Mouse (Mus musculus) hindbrain, postnatal 0 days (tissue): Measurements from ENCODE around the gene Spryd4. TPM values are rescaled to one million over a fixed set of nuclear protein-coding genes. Genes with fewer than 3 reads are reported as not detected.

Source experiments
- ATAC-seq: fragments of 200-750 bp; cut with Nextera tagmentation; 2 replicates; pipeline ENCODE4 v1.8.0; 2017; ENCODE audit warnings: mild to moderate bottlenecking, moderate TSS enrichment, moderate library complexity
- DNase-seq: peaks from one replicate; pipeline ENCODE4 v3.0.0-alpha.2; 2015; ENCODE audit warnings: low spot score
- H3K27ac ChIP-seq: fragments of 300-500 bp; sonication (generic); 2 replicates; pipeline ENCODE4 v1.5.1; 2014; ENCODE audit warnings: mild to moderate bottlenecking
- H3K27me3 ChIP-seq: fragments of 300-500 bp; sonication (generic); 2 replicates; pipeline ENCODE4 v1.6.1; 2014; ENCODE audit warnings: low read length, mixed read lengths; ENCODE audit not compliant: insufficient read depth
- H3K36me3 ChIP-seq: fragments of 300-500 bp; sonication (generic); 2 replicates; pipeline ENCODE4 v1.6.1; 2014; ENCODE audit warnings: low read length, mixed read lengths; ENCODE audit not compliant: insufficient read depth
- H3K4me1 ChIP-seq: fragments of 300-500 bp; sonication (generic); 2 replicates; pipeline ENCODE4 v1.6.1; 2014; ENCODE audit warnings: antibody characterized with exemption, low read length, mixed read lengths; ENCODE audit not compliant: insufficient read depth
- H3K4me2 ChIP-seq: fragments of 300-500 bp; sonication (generic); 2 replicates; pipeline ENCODE4 v1.6.1; 2014; ENCODE audit warnings: low read depth, mild to moderate bottlenecking, low read length, moderate library complexity, mixed read lengths
- H3K4me3 ChIP-seq: fragments of 300-500 bp; sonication (generic); 2 replicates; pipeline ENCODE4 v1.5.1; 2014; ENCODE audit warnings: low read length
- H3K9ac ChIP-seq: fragments of 300-500 bp; sonication (generic); replicated peaks from 2 replicates; pipeline ENCODE4 v1.6.1; 2014; ENCODE audit warnings: mild to moderate bottlenecking, low read length, moderate library complexity, mixed read lengths
- H3K9me3 ChIP-seq: fragments of 300-500 bp; sonication (generic); 2 replicates; pipeline ENCODE4 v1.6.1; 2016; ENCODE audit warnings: low read length, mixed read lengths
- CTCF ChIP-seq: IDR thresholded peaks from 2 replicates; pipeline ENCODE4 v1.5.1; 2016; ENCODE audit warnings: antibody characterized with exemption, control low read depth, low read depth
- WGBS: fragments of 180-500 bp; shearing (Covaris S2); extraction: QIAGEN DNeasy Blood & Tissue Kit; methylation state at CpG from one replicate; pipeline ENCODE4 v1.1.7; 2014; 5-methylcytosine and 5-hydroxymethylcytosine counted together
- polyA plus RNA-seq: library from polyadenylated mRNA; unstranded; fragments of >200 nt; fragmentation: Nextera tagmentation; extraction: Ambion mirVana; gene quantifications from 2 replicates; pipeline ENCODE4 v1.2.1, GENCODE M21; 2015
- total RNA-seq: library from RNA; depleted of rRNA; stranded (reverse); fragments of >200 nt; gene quantifications from 2 replicates; pipeline ENCODE4 v1.2.3, GENCODE M21; 2014

Gene Spryd4
- total and polyA plus RNA-seq, 2 experiments from 2014 or later = 24.5 to 25.8 TPM

DNA sequence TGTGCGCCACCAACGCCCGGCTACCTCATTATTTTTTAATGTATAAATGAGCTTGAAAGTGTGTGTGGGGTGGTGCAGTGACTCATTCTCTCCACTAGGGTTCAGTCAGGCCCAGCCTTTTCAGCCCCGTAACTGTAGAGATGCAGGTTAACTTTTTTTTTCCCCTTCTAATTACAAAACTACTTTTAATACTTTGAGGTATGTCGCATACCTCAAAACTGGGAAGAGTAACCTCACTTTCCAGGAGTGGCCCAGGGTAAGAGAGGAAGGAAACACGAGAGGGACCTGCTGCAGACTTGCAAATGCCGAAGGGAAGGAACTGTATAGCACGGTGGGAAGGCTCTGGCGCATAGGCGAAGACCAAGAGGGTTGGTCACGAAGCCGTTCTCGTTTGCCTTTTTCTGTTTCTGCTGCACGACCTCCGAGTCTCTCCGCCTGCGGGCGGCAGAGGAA lies 1.3 kb upstream of the Spryd4 start:
- ATAC-seq (peak; percentile 35; the same call in 1 of the 2 replicates), DNase-seq (peak; percentile 70)
- no peaks in the 10 kb centered on the region for H3K9me3 ChIP-seq
- no peaks in the 10 kb centered on the region for H3K36me3 ChIP-seq
- peak overlapping the region; percentile 53 for H3K4me2 ChIP-seq
- H3K9ac ChIP-seq = peak overlapping the region; percentile 37; the same call in 1 of the 2 replicates
- TF ChIP-seq CTCF = peak; percentile 78
- H3K27me3 ChIP-seq = no peaks in the 10 kb centered on the region
- peaks cover 5% of the 10 kb centered on the region; the same call in 1 of the 2 replicates for H3K4me1 ChIP-seq
- peak overlapping the region; percentile 56; the same call in 1 of the 2 replicates for H3K27ac ChIP-seq
- peak overlapping the region; percentile 25 for H3K4me3 ChIP-seq
- WGBS = under 1% methylated on average over 18 of the region's 18 CpGs

DNA sequence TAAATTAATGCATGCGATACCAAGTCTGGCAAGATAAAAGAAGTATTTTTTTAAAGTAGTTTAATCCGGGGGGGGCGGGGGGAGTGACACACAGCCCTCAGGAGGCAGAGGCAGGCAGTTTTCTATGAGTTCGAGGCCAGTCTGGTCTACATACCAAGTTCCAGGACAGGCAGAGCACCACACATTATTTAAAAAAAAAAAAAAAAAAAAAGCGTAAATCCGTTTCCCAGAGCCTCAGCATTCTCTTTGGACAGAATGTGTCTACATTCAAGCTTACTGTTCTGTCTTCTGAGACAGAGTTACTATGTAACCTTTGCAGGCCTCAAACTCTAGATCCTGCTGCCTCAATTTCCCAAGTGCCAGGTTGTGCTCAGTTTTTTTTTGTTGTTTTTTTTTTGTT lies 541 bp upstream of the Spryd4 start:
- H3K9ac ChIP-seq = peak overlapping the region; percentile 63; the same call in 1 of the 2 replicates
- no peak; the same call in 1 of the 2 replicates for ATAC-seq
- TF ChIP-seq CTCF = no peak

DNA sequence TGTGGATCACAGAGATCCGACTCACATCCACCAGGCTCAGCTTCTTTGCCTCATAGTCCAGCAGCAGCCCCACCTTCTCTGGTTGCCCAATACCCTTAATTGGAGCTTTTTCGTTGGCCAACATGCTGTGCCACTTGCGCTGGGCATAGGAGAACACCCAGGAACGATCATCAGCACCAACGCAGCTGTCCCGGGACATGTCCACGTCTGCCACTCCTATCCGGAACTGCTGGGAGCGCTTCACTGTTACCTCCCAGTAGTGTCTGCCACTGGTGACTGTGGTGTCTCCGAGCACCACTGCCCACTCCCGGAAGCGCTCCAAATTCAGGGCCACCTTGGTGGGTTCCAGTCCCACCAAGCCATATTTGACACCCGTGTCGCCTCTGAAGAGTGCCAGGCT lies 653 bp downstream of the Spryd4 start:
- no peaks in the 10 kb centered on the region for H3K27me3 ChIP-seq
- peak overlapping the region; percentile 63 for H3K9ac ChIP-seq
- no peaks in the 10 kb centered on the region for H3K36me3 ChIP-seq
- DNase-seq (no peak), ATAC-seq (no peak; the same call in 1 of the 2 replicates)
- H3K4me3 ChIP-seq = peak overlapping the region; percentile 52
- H3K9me3 ChIP-seq = no peaks in the 10 kb centered on the region
- peak overlapping the region; percentile 90 for H3K4me2 ChIP-seq
- no peak overlapping the region for H3K27ac ChIP-seq
- WGBS = 29% methylated on average over 14 of the region's 14 CpGs
- H3K4me1 ChIP-seq = peaks cover 5% of the 10 kb centered on the region; the same call in 1 of the 2 replicates
- no peak for TF ChIP-seq CTCF

More for the DNA sequence above, 541 bp upstream of the Spryd4 start:
- H3K36me3 ChIP-seq = no peaks in the 10 kb centered on the region
- H3K27ac ChIP-seq = peak overlapping the region; percentile 60
- DNase-seq = no peak
- peak overlapping the region; percentile 90 for H3K4me2 ChIP-seq
- 53% methylated on average over 6 of the region's 6 CpGs for WGBS
- no peaks in the 10 kb centered on the region for H3K27me3 ChIP-seq
- peaks cover 5% of the 10 kb centered on the region; the same call in 1 of the 2 replicates for H3K4me1 ChIP-seq
- no peaks in the 10 kb centered on the region for H3K9me3 ChIP-seq
- H3K4me3 ChIP-seq = peak overlapping the region; percentile 52

DNA sequence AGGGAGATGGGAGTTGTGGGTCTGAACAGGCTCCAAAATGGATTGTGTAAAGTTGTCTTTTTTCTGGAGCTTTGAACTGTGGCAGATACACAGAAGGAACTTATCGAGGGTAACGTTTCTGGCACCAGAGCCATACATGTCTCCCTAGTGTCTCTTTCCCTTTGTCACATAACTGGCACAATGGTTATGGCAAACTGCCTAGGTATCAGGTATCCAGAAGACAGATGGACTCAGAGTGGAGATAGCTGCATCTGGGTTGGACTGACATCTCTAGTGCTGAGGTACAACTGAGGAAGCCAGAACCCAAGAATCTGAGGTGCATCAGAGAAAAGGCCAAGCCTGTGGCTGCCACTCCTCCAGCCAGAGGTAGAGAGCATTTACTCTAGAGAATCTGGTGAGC lies 1.5 kb downstream of the Spryd4 start:
- Histone ChIP-seq H3K4me3 (no peak overlapping the region), H3K9me3 (no peaks in the 10 kb centered on the region), H3K4me2 (no peak overlapping the region), H3K9ac (no peak overlapping the region), H3K36me3 (no peaks in the 10 kb centered on the region), H3K27ac (no peak overlapping the region), H3K4me1 (peaks cover 5% of the 10 kb centered on the region; the same call in 1 of the 2 replicates), H3K27me3 (no peaks in the 10 kb centered on the region)
- no peak for TF ChIP-seq CTCF
- DNase-seq (no peak), ATAC-seq (no peak)
- 89% methylated on average over 2 of the region's 2 CpGs for WGBS

DNA sequence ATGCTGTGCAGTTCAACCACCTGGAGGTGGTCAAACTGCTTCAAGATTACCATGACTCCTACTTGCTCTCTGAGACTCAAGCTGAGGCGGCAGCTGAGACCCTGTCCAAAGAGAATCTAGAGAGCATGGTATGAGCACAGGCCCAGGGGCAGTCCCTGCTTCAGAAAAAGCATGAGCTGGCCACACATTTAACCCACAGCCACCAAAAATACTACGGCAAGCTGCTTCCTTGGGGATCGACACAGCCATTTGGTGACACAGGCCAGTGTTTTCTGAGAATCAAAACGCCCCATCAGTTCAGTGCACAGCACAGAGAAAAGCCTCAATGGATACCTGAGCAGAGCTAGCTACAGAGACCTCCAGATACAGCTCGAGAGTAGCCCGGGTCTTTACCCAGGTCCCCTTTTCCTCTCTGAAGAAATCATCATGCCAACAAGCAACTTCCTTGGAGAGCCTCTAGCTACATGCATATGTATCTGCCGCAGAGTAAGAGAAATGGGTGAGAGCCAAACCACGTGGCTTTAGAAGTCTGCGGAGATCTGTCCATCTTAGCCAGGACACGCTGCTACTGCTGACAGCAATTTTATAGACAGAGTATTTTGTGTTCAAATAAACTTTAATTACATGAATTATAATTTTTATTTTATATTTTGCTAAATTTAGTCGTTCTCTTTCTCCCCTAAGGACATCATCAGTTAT lies 2.1 kb downstream of the Spryd4 start:
- Histone ChIP-seq H3K4me3 (no peak overlapping the region), H3K9ac (no peak overlapping the region), H3K36me3 (no peaks in the 10 kb centered on the region), H3K4me2 (no peak overlapping the region), H3K9me3 (no peaks in the 10 kb centered on the region), H3K27ac (no peak overlapping the region), H3K4me1 (peaks cover 5% of the 10 kb centered on the region; the same call in 1 of the 2 replicates), H3K27me3 (no peaks in the 10 kb centered on the region)
- WGBS = 95% methylated on average over 11 of the region's 11 CpGs
- ATAC-seq (no peak), DNase-seq (no peak)
- no peak for TF ChIP-seq CTCF

DNA sequence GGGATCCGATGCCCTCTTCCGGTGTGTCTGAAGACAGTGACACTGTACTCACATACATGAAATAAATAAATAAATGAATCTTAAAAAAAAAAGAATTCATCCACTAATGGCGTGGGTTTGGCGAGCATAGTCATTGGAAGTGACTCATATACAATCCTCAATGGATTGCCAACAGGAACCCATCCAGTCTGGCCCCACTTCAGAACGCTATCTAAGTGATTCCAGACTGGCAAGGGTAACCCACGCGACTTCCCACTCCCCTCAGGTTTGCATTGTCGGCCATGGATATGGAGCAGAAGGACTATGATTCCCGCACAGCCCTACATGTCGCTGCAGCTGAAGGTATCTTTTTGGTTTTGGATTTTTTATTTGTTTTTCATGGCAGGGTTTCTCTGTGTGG lies 3.3 kb downstream of the Spryd4 start:
- no peak overlapping the region for H3K9ac ChIP-seq
- 94% methylated on average over 10 of the region's 10 CpGs for WGBS
- no peaks in the 10 kb centered on the region for H3K27me3 ChIP-seq
- H3K9me3 ChIP-seq = no peaks in the 10 kb centered on the region
- TF ChIP-seq CTCF = no peak
- DNase-seq = no peak
- H3K4me1 ChIP-seq = peaks cover 5% of the 10 kb centered on the region; the same call in 1 of the 2 replicates
- no peaks in the 10 kb centered on the region for H3K36me3 ChIP-seq
- no peak overlapping the region for H3K27ac ChIP-seq
- H3K4me3 ChIP-seq = no peak overlapping the region
- no peak overlapping the region for H3K4me2 ChIP-seq
- no peak for ATAC-seq

DNA sequence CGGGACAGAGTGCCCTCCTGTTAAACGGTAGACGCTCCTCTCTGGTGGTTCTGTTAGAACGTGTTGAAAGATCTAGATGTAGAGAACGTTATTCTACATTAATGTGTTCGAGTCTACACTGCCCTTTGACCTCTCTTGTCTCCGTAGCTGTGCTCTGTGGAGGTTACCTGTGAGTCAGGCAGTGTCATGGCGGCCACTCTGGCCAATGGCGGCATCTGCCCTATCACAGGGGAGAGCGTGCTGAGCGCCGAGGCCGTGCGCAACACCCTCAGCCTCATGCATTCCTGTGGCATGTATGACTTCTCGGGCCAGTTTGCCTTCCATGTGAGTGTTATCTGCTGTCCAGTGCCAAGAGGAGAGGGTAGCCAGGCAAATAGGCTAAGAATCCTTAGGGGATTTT lies 6.7 kb downstream of the Spryd4 start:
- no peak for DNase-seq
- no peak for TF ChIP-seq CTCF
- no peak overlapping the region for H3K4me2 ChIP-seq
- H3K9me3 ChIP-seq = no peaks in the 10 kb centered on the region
- H3K27me3 ChIP-seq = no peaks in the 10 kb centered on the region
- no peaks in the 10 kb centered on the region for H3K36me3 ChIP-seq
- no peaks in the 10 kb centered on the region for H3K4me1 ChIP-seq
- ATAC-seq = no peak
- no peak overlapping the region for H3K9ac ChIP-seq
- 91% methylated on average over 15 of the region's 15 CpGs for WGBS
- no peak overlapping the region for H3K27ac ChIP-seq
- H3K4me3 ChIP-seq = no peak overlapping the region
